Mouse (Mus musculus): Measurements from ENCODE around the gene Tbc1d32. TPM values are rescaled to one million over a fixed set of nuclear protein-coding genes. Genes with fewer than 3 reads are reported as not detected.

The Tbc1d32 gene
- total and polyA plus RNA-seq, 3 experiments = not detected

GRCm38 (mm10) chr10:56094586-56094985, 133.9 kb downstream of the Tbc1d32 start:
- no peaks in the 10 kb centered on the region for H3K9me3 ChIP-seq (replicated peaks; ENCODE audit: insufficient read depth, low read length)
- no peak for TF ChIP-seq SIN3A (IDR thresholded peaks at IDR 0.05; ENCODE audit: low read length)
- no peak for TF ChIP-seq KAT2A (conservative IDR thresholded peaks at IDR 0.05; ENCODE audit: low read depth, low read length)
- no peak for TF ChIP-seq USF2 (IDR thresholded peaks at IDR 0.05; ENCODE audit: borderline replicate concordance in 1 of 2, insufficient read depth in 1 of 2, low read depth in 1 of 2, low read length in 2 of 2)
- TF ChIP-seq RCOR1 (IDR thresholded peaks at IDR 0.05; ENCODE audit: low read depth, low read length) = no peak
- TF ChIP-seq POLR2AphosphoS5 (IDR thresholded peaks at IDR 0.05; ENCODE audit: borderline replicate concordance, low read depth, low read length) = no peak
- no peak for TF ChIP-seq BHLHE40 (IDR thresholded peaks at IDR 0.05; ENCODE audit: borderline replicate concordance, low read depth, low read length)
- TF ChIP-seq POLR2A (IDR thresholded peaks at IDR 0.05; ENCODE audit: control insufficient read depth in 1 of 2, insufficient read depth in 1 of 2, low read depth in 1 of 2, low read length in 2 of 2, poor library complexity in 1 of 2) = no peak
- TF ChIP-seq ZMIZ1 (IDR thresholded peaks at IDR 0.05; ENCODE audit: low read depth, low read length) = no peak
- no peak for TF ChIP-seq MEF2A (IDR thresholded peaks at IDR 0.05; ENCODE audit: extremely low read depth, insufficient replicate concordance, low read depth, low read length, poor library complexity, severe bottlenecking)
- no peak for TF ChIP-seq E2F4 (IDR thresholded peaks at IDR 0.05; ENCODE audit: borderline replicate concordance, low read depth, low read length)
- no peak for TF ChIP-seq ELF1 (IDR thresholded peaks at IDR 0.05; ENCODE audit: low read depth, low read length)
- TF ChIP-seq CTCF (IDR thresholded peaks at IDR 0.05 in 2 of 3, conservative IDR thresholded peaks at IDR 0.05 in 1 of 3; ENCODE audit: control insufficient read depth in 1 of 3, insufficient read depth in 1 of 3, low read depth in 2 of 3, low read length in 3 of 3, poor library complexity in 1 of 3, severe bottlenecking in 1 of 3) = no peak
- no peak overlapping the region for H3K4me3 ChIP-seq (ENCODE audit: control insufficient read depth in 1 of 2, insufficient read depth in 1 of 2, low read depth in 2 of 2, low read length in 2 of 2)
- H3K27me3 ChIP-seq (ENCODE audit: control insufficient read depth in 1 of 2, insufficient read depth in 2 of 2, low read length in 2 of 2) = no peaks in the 10 kb centered on the region
- H3K79me2 ChIP-seq (ENCODE audit: control insufficient read depth, insufficient read depth, low read length, poor library complexity) = no peaks in the 10 kb centered on the region
- H3K36me3 ChIP-seq (ENCODE audit: control insufficient read depth in 1 of 2, insufficient read depth in 2 of 2, low read length in 2 of 2) = no peaks in the 10 kb centered on the region
- H3K27ac ChIP-seq (ENCODE audit: control insufficient read depth, low read depth, low read length) = no peak overlapping the region
- no peak overlapping the region for H3K9ac ChIP-seq (ENCODE audit: control insufficient read depth, low read depth, low read length, poor library complexity, severe bottlenecking)
- H3K4me1 ChIP-seq (ENCODE audit: control insufficient read depth in 1 of 2, insufficient read depth in 2 of 2, low read length in 2 of 2) = no peaks in the 10 kb centered on the region
- no peak for DNase-seq (ENCODE audit: low read depth, low spot score)

- Histone ChIP-seq H3K9me3 (replicated peaks; ENCODE audit: insufficient read depth, low read length) (no peaks in the 10 kb centered on the region), H3K27me3 (ENCODE audit: control insufficient read depth in 1 of 2, insufficient read depth in 2 of 2, low read length in 2 of 2) (no peaks in the 10 kb centered on the region), H3K4me1 (ENCODE audit: control insufficient read depth in 1 of 2, insufficient read depth in 2 of 2, low read length in 2 of 2) (no peaks in the 10 kb centered on the region), H3K9ac (ENCODE audit: control insufficient read depth, low read depth, low read length, poor library complexity, severe bottlenecking) (no peak overlapping the region), H3K27ac (ENCODE audit: control insufficient read depth, low read depth, low read length) (no peak overlapping the region), H3K4me3 (ENCODE audit: control insufficient read depth in 1 of 2, insufficient read depth in 1 of 2, low read depth in 2 of 2, low read length in 2 of 2) (no peak overlapping the region), H3K79me2 (ENCODE audit: control insufficient read depth, insufficient read depth, low read length, poor library complexity) (no peaks in the 10 kb centered on the region), H3K36me3 (ENCODE audit: control insufficient read depth in 1 of 2, insufficient read depth in 2 of 2, low read length in 2 of 2) (no peaks in the 10 kb centered on the region)
- TF ChIP-seq ETS1 (IDR thresholded peaks at IDR 0.05; ENCODE audit: low read depth, low read length) = no peak
- no peak for DNase-seq (ENCODE audit: low read depth, low spot score)
Measured at GRCm38 (mm10) chr10:56089714-56090113, 138.8 kb downstream of the Tbc1d32 start.

- Histone ChIP-seq H3K27ac (ENCODE audit: control insufficient read depth, low read depth, low read length) (no peak overlapping the region), H3K36me3 (ENCODE audit: control insufficient read depth in 1 of 2, insufficient read depth in 2 of 2, low read length in 2 of 2) (no peaks in the 10 kb centered on the region), H3K9ac (ENCODE audit: control insufficient read depth, low read depth, low read length, poor library complexity, severe bottlenecking) (no peak overlapping the region), H3K4me1 (ENCODE audit: control insufficient read depth in 1 of 2, insufficient read depth in 2 of 2, low read length in 2 of 2) (no peaks in the 10 kb centered on the region), H3K79me2 (ENCODE audit: control insufficient read depth, insufficient read depth, low read length, poor library complexity) (no peaks in the 10 kb centered on the region), H3K4me3 (ENCODE audit: control insufficient read depth in 1 of 2, insufficient read depth in 1 of 2, low read depth in 2 of 2, low read length in 2 of 2) (no peak overlapping the region), H3K27me3 (ENCODE audit: control insufficient read depth in 1 of 2, insufficient read depth in 2 of 2, low read length in 2 of 2) (no peaks in the 10 kb centered on the region), H3K9me3 (replicated peaks; ENCODE audit: insufficient read depth, low read length) (no peaks in the 10 kb centered on the region)
- TF ChIP-seq SMC3 (IDR thresholded peaks at IDR 0.05; ENCODE audit: low read depth, low read length) (no peak), ZC3H11A (IDR thresholded peaks at IDR 0.05; ENCODE audit: low read depth, low read length) (no peak), RAD21 (IDR thresholded peaks at IDR 0.05; ENCODE audit: low read depth, low read length) (no peak), CHD2 (IDR thresholded peaks at IDR 0.05; ENCODE audit: low read length) (no peak), GABPA (IDR thresholded peaks at IDR 0.05; ENCODE audit: low read depth, low read length) (no peak), POLR2A (IDR thresholded peaks at IDR 0.05; ENCODE audit: control insufficient read depth in 1 of 2, insufficient read depth in 1 of 2, low read depth in 1 of 2, low read length in 2 of 2, poor library complexity in 1 of 2) (no peak), NELFE (IDR thresholded peaks at IDR 0.05; ENCODE audit: low read depth, low read length) (no peak)
- no peak for DNase-seq (ENCODE audit: low read depth, low spot score)
Measured at GRCm38 (mm10) chr10:56062746-56063145, 165.7 kb downstream of the Tbc1d32 start.

Data from MEL (cell line).